Mouse (Mus musculus) G1E (cell line): Measurements from ENCODE around the gene Scg3.

Experiments
- CTCF ChIP-seq: IDR thresholded peaks from 2 replicates; pipeline ENCODE4 v1.5.1; 2012; ENCODE audit warnings: low read depth, low read length, inconsistent platforms, mixed read lengths
- GATA1 ChIP-seq: IDR thresholded peaks from 2 replicates; pipeline ENCODE4 v1.6.1; 2012; ENCODE audit warnings: borderline replicate concordance, low read length, inconsistent platforms, mixed read lengths
- GATA2 ChIP-seq: IDR thresholded peaks from 2 replicates; pipeline ENCODE4 v1.6.1; 2012; ENCODE audit warnings: low read depth, low read length, inconsistent platforms, borderline replicate concordance
- POLR2AphosphoS5 ChIP-seq: IDR thresholded peaks from 2 replicates; pipeline ENCODE4 v1.6.1; 2012; ENCODE audit warnings: low read depth, low read length, inconsistent platforms; ENCODE audit not compliant: insufficient replicate concordance
- TAL1 ChIP-seq: conservative IDR thresholded peaks from 2 replicates; pipeline ENCODE4 v1.6.1; 2012; ENCODE audit warnings: low read depth, low read length, inconsistent platforms, mixed read lengths

DNA sequence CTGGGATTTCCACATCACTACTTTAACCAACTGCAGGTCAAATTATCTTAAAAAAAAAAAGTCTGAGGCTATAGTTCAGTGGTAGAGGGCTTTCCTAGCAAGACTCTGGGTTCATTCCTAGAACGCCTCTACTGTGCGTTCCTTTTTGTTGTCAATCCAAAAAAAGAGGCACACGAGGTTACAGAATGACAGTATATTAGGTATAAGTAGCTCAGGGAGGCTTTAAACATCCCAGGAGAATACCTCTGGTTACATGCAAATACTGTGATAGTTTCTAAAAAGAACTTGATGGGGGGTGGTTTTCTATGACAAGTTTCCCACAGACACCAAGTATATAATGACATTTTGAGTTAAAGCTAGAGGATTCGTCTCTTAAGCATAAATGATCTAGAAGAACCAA is 76.4 kb downstream of the Scg3 start:
- no peak for TF ChIP-seq CTCF
- TF ChIP-seq GATA2: no peak
- no peak for TF ChIP-seq TAL1
- no peak for TF ChIP-seq GATA1
- no peak for TF ChIP-seq POLR2AphosphoS5
